Mouse (Mus musculus) gastrocnemius, adult 2 months (tissue): ENCODE measurements around the gene Gm47283. TPM values are rescaled to one million over a fixed set of nuclear protein-coding genes. Genes with fewer than 3 reads are reported as not detected.
"Not testable (repeated sequence)": the region's sequence is repeated elsewhere in the genome, so short reads cannot be mapped to it uniquely, and the experiment has no call there.

Experiments
- DNase-seq: peaks from one replicate; pipeline ENCODE4 v3.0.0; 2022
- H3K27ac ChIP-seq: fragments of 200-600 bp; 2 replicates; pipeline ENCODE4 v1.8.1; 2022; ENCODE audit warnings: mild to moderate bottlenecking
- H3K4me3 ChIP-seq: fragments of 200-600 bp; 2 replicates; pipeline ENCODE4 v1.8.1; 2022; ENCODE audit warnings: mild to moderate bottlenecking, moderate library complexity
- CTCF ChIP-seq: fragments of 200-600 bp; IDR thresholded peaks from 2 replicates; pipeline ENCODE4 v1.8.1; 2022; ENCODE audit warnings: antibody characterized with exemption, mild to moderate bottlenecking, moderate library complexity
- intact Hi-C: fragments of 180-260 bp; cut with DNase I; formaldehyde crosslinking; loops from one replicate; pipeline ENCODE4 v1.15.1; 2025
- total RNA-seq, 2 experiments: library from RNA; stranded (reverse); gene quantifications; 2 replicates each; pipeline ENCODE4 v1.2.3; 2021

Gene Gm47283
- total RNA-seq, 2 experiments from 2014 or later = not detected

- TF ChIP-seq CTCF = no peak
- Histone ChIP-seq H3K4me3 (peak overlapping the region; percentile 56), H3K27ac (no peak overlapping the region)
- intact Hi-C loops = no loop called here
- DNase-seq = peak; percentile 27
These were observed 40.7 kb upstream of the Gm47283 start for GRCm38 (mm10) chrY:90743811-90744220.

- peak overlapping the region; percentile 46; the same call in 1 of the 2 replicates for H3K27ac ChIP-seq
- intact Hi-C loops = not testable (repeated sequence)
- DNase-seq = peak; percentile 91
- peak overlapping the region; percentile 56 for H3K4me3 ChIP-seq
These were observed 40.1 kb upstream of the Gm47283 start for GRCm38 (mm10) chrY:90744381-90744981.

DNA sequence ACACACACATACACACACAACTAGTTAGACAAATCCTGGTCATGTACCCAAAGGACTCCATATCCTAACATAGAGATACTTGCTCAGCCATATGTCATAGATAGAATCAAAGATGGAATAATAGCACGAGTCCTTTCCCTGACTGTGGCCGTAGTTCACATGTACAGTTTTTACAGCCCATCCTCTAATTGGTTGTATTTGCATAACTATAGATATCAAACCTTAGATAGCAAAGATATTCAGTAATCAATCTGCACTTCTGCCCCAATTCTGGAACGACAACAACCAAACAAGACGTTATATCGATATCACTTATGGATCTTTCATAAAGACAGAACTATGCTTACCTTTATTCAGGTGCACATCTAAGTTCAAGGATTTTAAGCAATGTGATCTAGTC is 39.3 kb upstream of the Gm47283 start:
- DNase-seq, intact Hi-C loops, H3K4me3 ChIP-seq, H3K27ac ChIP-seq: not testable (repeated sequence)

DNA sequence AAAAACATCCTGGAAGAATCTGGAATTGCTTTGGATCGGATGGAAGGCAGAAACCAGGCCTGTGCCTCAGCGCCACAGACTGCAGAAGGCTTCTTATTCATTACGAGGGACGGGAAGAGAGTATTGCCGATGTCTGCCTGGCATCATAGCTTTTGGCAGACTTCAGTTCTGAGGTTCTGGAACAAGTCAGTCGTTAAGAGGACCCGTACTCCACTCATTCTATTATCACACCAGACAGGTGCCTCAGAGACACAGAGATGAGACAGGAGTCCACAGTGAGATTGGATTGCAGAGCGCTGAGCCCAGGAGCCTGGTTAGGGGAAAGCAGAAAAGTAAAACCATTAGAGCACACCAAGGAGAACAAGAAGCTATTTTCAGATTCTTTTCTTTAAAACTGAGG is 29.8 kb upstream of the Gm47283 start, which contains the start of gene Gm21860:
Gene Gm21860, minus strand, starts transcription at position 101 of the 400 bp plus-strand sequence.
- H3K27ac ChIP-seq, DNase-seq, intact Hi-C loops, H3K4me3 ChIP-seq: not testable (repeated sequence)

DNA sequence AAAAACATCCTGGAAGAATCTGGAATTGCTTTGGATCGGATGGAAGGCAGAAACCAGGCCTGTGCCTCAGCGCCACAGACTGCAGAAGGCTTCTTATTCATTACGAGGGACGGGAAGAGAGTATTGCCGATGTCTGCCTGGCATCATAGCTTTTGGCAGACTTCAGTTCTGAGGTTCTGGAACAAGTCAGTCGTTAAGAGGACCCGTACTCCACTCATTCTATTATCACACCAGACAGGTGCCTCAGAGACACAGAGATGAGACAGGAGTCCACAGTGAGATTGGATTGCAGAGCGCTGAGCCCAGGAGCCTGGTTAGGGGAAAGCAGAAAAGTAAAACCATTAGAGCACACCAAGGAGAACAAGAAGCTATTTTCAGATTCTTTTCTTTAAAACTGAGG is 54.5 kb downstream of the Gm47283 start, which contains the start of gene Gm21748:
Gene Gm21748, minus strand, starts transcription at position 101 of the 400 bp plus-strand sequence.
- intact Hi-C loops, DNase-seq, H3K4me3 ChIP-seq, H3K27ac ChIP-seq: not testable (repeated sequence)

Other genes starting within 250 kb of the Gm47283 start
- not detected for gene Gm21860, start 29.9 kb upstream of the Gm47283 start, total RNA-seq
- gene Gm21748, start 54.4 kb downstream of the Gm47283 start, total RNA-seq = not detected